In genomic region chr10:79920056-79920890, GRCm38 (mm10) we compare ENCODE assay signal across 8 mouse cellular contexts. TPM values are rescaled to one million over a fixed set of nuclear protein-coding genes. Genes with fewer than 3 reads are reported as not detected.
DNase-seq lines count a peak whose midpoint lies in the region; ATAC-seq lines count a peak whose summit lies in the region.

No protein-coding gene starts in this region.

- WGBS in kidney, embryonic 15.5 days = 18% methylated on average over 26 of the region's 26 CpGs
- WGBS in embryonic facial prominence, embryonic 11.5 days = 18% methylated on average over 26 of the region's 26 CpGs
- WGBS in hindbrain, embryonic 15.5 days = 17% methylated on average over 26 of the region's 26 CpGs
- WGBS in midbrain, embryonic 15.5 days = 14% methylated on average over 26 of the region's 26 CpGs

- H3K4me1 ChIP-seq in kidney, embryonic 15.5 days = peaks cover 69% of the 10 kb centered on the region
- H3K4me1 ChIP-seq in embryonic facial prominence, embryonic 11.5 days (ENCODE audit: control insufficient read depth, insufficient read depth, low read length) = peaks cover 8% of the 10 kb centered on the region; the same call in 1 of the 2 replicates
- H3K4me1 ChIP-seq in hindbrain, embryonic 15.5 days (replicated peaks) = peaks cover 44% of the 10 kb centered on the region
- H3K4me1 ChIP-seq in midbrain, embryonic 15.5 days = peaks cover 38% of the 10 kb centered on the region

- H3K9me3 ChIP-seq in kidney, embryonic 15.5 days (replicated peaks) = no peaks in the 10 kb centered on the region
- no peaks in the 10 kb centered on the region for H3K9me3 ChIP-seq in embryonic facial prominence, embryonic 11.5 days (replicated peaks; ENCODE audit: control insufficient read depth, low read length)
- H3K9me3 ChIP-seq in hindbrain, embryonic 15.5 days = no peaks in the 10 kb centered on the region
- no peaks in the 10 kb centered on the region for H3K9me3 ChIP-seq in midbrain, embryonic 15.5 days

- no peak overlapping the region for H3K27ac ChIP-seq in kidney, embryonic 15.5 days
- H3K27ac ChIP-seq in embryonic facial prominence, embryonic 11.5 days (replicated peaks; ENCODE audit: low read depth, low read length) = no peak overlapping the region
- no peak overlapping the region for H3K27ac ChIP-seq in hindbrain, embryonic 15.5 days (replicated peaks)
- H3K27ac ChIP-seq in midbrain, embryonic 15.5 days = no peak overlapping the region

- DNase-seq in kidney, adult 9 months = no peak
- no peak for DNase-seq in embryonic facial prominence, embryonic 11.5 days (ENCODE audit: low spot score)
- DNase-seq in lung, postnatal 36 days = no peak
- DNase-seq in left cerebral cortex, adult 11 months (ENCODE audit: low spot score) = no peak
- DNase-seq in spleen, adult 18-20 months = no peak

- H3K4me2 ChIP-seq in kidney, embryonic 15.5 days = peak overlapping the region; percentile 57
- H3K4me2 ChIP-seq in embryonic facial prominence, embryonic 11.5 days (ENCODE audit: low read depth, low read length) = peak overlapping the region; percentile 29
- peak overlapping the region; percentile 53 for H3K4me2 ChIP-seq in hindbrain, embryonic 15.5 days
- peak overlapping the region; percentile 49 for H3K4me2 ChIP-seq in midbrain, embryonic 15.5 days

- H3K36me3 ChIP-seq in kidney, embryonic 15.5 days = no peaks in the 10 kb centered on the region
- no peaks in the 10 kb centered on the region for H3K36me3 ChIP-seq in embryonic facial prominence, embryonic 11.5 days (replicated peaks; ENCODE audit: control insufficient read depth, insufficient read depth, low read depth, low read length)
- no peaks in the 10 kb centered on the region for H3K36me3 ChIP-seq in hindbrain, embryonic 15.5 days
- no peaks in the 10 kb centered on the region for H3K36me3 ChIP-seq in midbrain, embryonic 15.5 days (replicated peaks)

- 0 out of 2 replicates have a peak, but pooled peaks have one; percentile 5 for ATAC-seq in kidney, embryonic 15.5 days (replicated peaks; ENCODE audit: low FRiP score)
- ATAC-seq in embryonic facial prominence, embryonic 11.5 days (replicated peaks; ENCODE audit: insufficient number of reproducible peaks, low FRiP score, low TSS enrichment, low read depth) = no peak
- ATAC-seq in hindbrain, embryonic 15.5 days (ENCODE audit: low FRiP score, low read depth) = no peak
- 0 out of 2 replicates have a peak, but pooled peaks have one; percentile 5 for ATAC-seq in midbrain, embryonic 15.5 days (replicated peaks)

- H3K4me3 ChIP-seq in kidney, embryonic 15.5 days (replicated peaks) = peak overlapping the region; percentile 34
- H3K4me3 ChIP-seq in embryonic facial prominence, embryonic 11.5 days (ENCODE audit: low read depth, low read length) = no peak overlapping the region
- peak overlapping the region; percentile 33 for H3K4me3 ChIP-seq in hindbrain, embryonic 15.5 days
- H3K4me3 ChIP-seq in midbrain, embryonic 15.5 days = peak overlapping the region; percentile 33

- no peak overlapping the region for H3K9ac ChIP-seq in kidney, embryonic 15.5 days
- H3K9ac ChIP-seq in embryonic facial prominence, embryonic 11.5 days (replicated peaks; ENCODE audit: low read length) = no peak overlapping the region
- no peak overlapping the region for H3K9ac ChIP-seq in hindbrain, embryonic 15.5 days
- no peak overlapping the region; the same call in 1 of the 2 replicates for H3K9ac ChIP-seq in midbrain, embryonic 15.5 days

- peaks cover 65% of the 10 kb centered on the region for H3K27me3 ChIP-seq in kidney, embryonic 15.5 days
- peaks cover 61% of the 10 kb centered on the region for H3K27me3 ChIP-seq in embryonic facial prominence, embryonic 11.5 days (ENCODE audit: control insufficient read depth, insufficient read depth, low read length)
- peaks cover 67% of the 10 kb centered on the region for H3K27me3 ChIP-seq in hindbrain, embryonic 15.5 days
- peaks cover 62% of the 10 kb centered on the region for H3K27me3 ChIP-seq in midbrain, embryonic 15.5 days (replicated peaks)

RNA-seq across cellular contexts. Expression of gene R3hdm4, which starts 0.7 kb away (rescaled TPM):
- polyA plus RNA-seq in kidney, embryonic 15.5 days (2015; fragmentation: Nextera tagmentation; extraction: Ambion mirVana) = 142 and 155 TPM in 2 replicates
- 116 and 122 TPM in 2 replicates for polyA plus RNA-seq in embryonic facial prominence, embryonic 11.5 days (2014; fragmentation: Nextera tagmentation; extraction: Ambion mirVana)
- 258 and 289 TPM in 2 replicates for polyA plus RNA-seq in hindbrain, embryonic 15.5 days (2015; fragmentation: Nextera tagmentation; extraction: Ambion mirVana)
- polyA plus RNA-seq in midbrain, embryonic 15.5 days (2015; fragmentation: Nextera tagmentation; extraction: Ambion mirVana) = 292 and 296 TPM in 2 replicates

RNA-seq across cellular contexts. Expression of gene Kiss1r, which starts 3.5 kb away (rescaled TPM):
- polyA plus RNA-seq in kidney, embryonic 15.5 days (2015; fragmentation: Nextera tagmentation; extraction: Ambion mirVana) = 0.71 and 1.2 TPM in 2 replicates
- polyA plus RNA-seq in embryonic facial prominence, embryonic 11.5 days (2014; fragmentation: Nextera tagmentation; extraction: Ambion mirVana) = 0.48 and 0.75 TPM in 2 replicates
- 2.7 and 3.1 TPM in 2 replicates for polyA plus RNA-seq in hindbrain, embryonic 15.5 days (2015; fragmentation: Nextera tagmentation; extraction: Ambion mirVana)
- 3.1 and 3.3 TPM in 2 replicates for polyA plus RNA-seq in midbrain, embryonic 15.5 days (2015; fragmentation: Nextera tagmentation; extraction: Ambion mirVana)

RNA-seq across cellular contexts. Expression of gene Arid3a, which starts 6.6 kb away (rescaled TPM):
- 7.3 and 7.4 TPM in 2 replicates for polyA plus RNA-seq in kidney, embryonic 15.5 days (2015; fragmentation: Nextera tagmentation; extraction: Ambion mirVana)
- polyA plus RNA-seq in embryonic facial prominence, embryonic 11.5 days (2014; fragmentation: Nextera tagmentation; extraction: Ambion mirVana) = 5.0 and 5.2 TPM in 2 replicates
- polyA plus RNA-seq in hindbrain, embryonic 15.5 days (2015; fragmentation: Nextera tagmentation; extraction: Ambion mirVana) = 2.9 and 3.2 TPM in 2 replicates
- polyA plus RNA-seq in midbrain, embryonic 15.5 days (2015; fragmentation: Nextera tagmentation; extraction: Ambion mirVana) = 2.9 and 4.7 TPM in 2 replicates

RNA-seq across cellular contexts. Expression of gene Gm26602, which starts 9.6 kb away (rescaled TPM):
- polyA plus RNA-seq in kidney, embryonic 15.5 days (2015; fragmentation: Nextera tagmentation; extraction: Ambion mirVana) = 0.96 and 14.1 TPM in 2 replicates
- 4.3 and 11.5 TPM in 2 replicates for polyA plus RNA-seq in embryonic facial prominence, embryonic 11.5 days (2014; fragmentation: Nextera tagmentation; extraction: Ambion mirVana)
- 3.0 TPM in 1 of 2 replicates, not detected in the other for polyA plus RNA-seq in hindbrain, embryonic 15.5 days (2015; fragmentation: Nextera tagmentation; extraction: Ambion mirVana)
- polyA plus RNA-seq in midbrain, embryonic 15.5 days (2015; fragmentation: Nextera tagmentation; extraction: Ambion mirVana) = not detected in 2 replicates

RNA-seq across cellular contexts. Expression of gene Med16, which starts 11.6 kb away (rescaled TPM):
- polyA plus RNA-seq in kidney, embryonic 15.5 days (2015; fragmentation: Nextera tagmentation; extraction: Ambion mirVana) = 59.6 and 70.7 TPM in 2 replicates
- 36.5 and 36.9 TPM in 2 replicates for polyA plus RNA-seq in embryonic facial prominence, embryonic 11.5 days (2014; fragmentation: Nextera tagmentation; extraction: Ambion mirVana)
- polyA plus RNA-seq in hindbrain, embryonic 15.5 days (2015; fragmentation: Nextera tagmentation; extraction: Ambion mirVana) = 51.2 and 54.2 TPM in 2 replicates
- 64.5 and 66.5 TPM in 2 replicates for polyA plus RNA-seq in midbrain, embryonic 15.5 days (2015; fragmentation: Nextera tagmentation; extraction: Ambion mirVana)

Comparison
In these comparisons a context has a peak if more than half of its experiments do, and no peak if none do; other contexts are left out.
1. ATAC-seq: peak in kidney, embryonic 15.5 days (single experiment) and midbrain, embryonic 15.5 days (single experiment); none in embryonic facial prominence, embryonic 11.5 days (single experiment) and hindbrain, embryonic 15.5 days (single experiment).
2. Peak in every context shown above with its lines, with median percentiles within 50 percentile points of each other: H3K4me2 ChIP-seq.